Mouse (Mus musculus) olfactory bulb, adult 2 months (tissue): ENCODE results near the gene Pcx. TPM values are rescaled to one million over a fixed set of nuclear protein-coding genes. Genes with fewer than 3 reads are reported as not detected.

Experiments
- H3K27ac ChIP-seq: fragments of 200-500 bp; 2 replicates; pipeline ENCODE4 v1.5.1; 2012; ENCODE audit warnings: low read depth, low read length; ENCODE audit not compliant: insufficient read depth
- H3K4me1 ChIP-seq: fragments of 200-500 bp; 2 replicates; pipeline ENCODE4 v1.6.1; 2012; ENCODE audit warnings: low read length; ENCODE audit not compliant: control insufficient read depth, insufficient read depth
- H3K4me3 ChIP-seq: fragments of 200-500 bp; 2 replicates; pipeline ENCODE4 v1.5.1; 2012; ENCODE audit warnings: mild to moderate bottlenecking, low read depth, low read length, moderate library complexity; ENCODE audit not compliant: insufficient read depth
- CTCF ChIP-seq: fragments of 200-500 bp; IDR thresholded peaks from 2 replicates; pipeline ENCODE4 v1.5.1; 2012; ENCODE audit warnings: low read depth, mild to moderate bottlenecking, low read length, moderate library complexity; ENCODE audit not compliant: insufficient read depth
- POLR2A ChIP-seq: fragments of 200-500 bp; IDR thresholded peaks from 2 replicates; pipeline ENCODE4 v1.6.1; 2012; ENCODE audit warnings: mild to moderate bottlenecking, low read depth, low read length, moderate library complexity; ENCODE audit not compliant: insufficient read depth
- WGBS: fragments of 180-500 bp; shearing (Covaris S2); methylation state at CpG from one replicate; pipeline ENCODE4 v1.1.7; 2018; 5-methylcytosine and 5-hydroxymethylcytosine counted together
- polyA plus RNA-seq: library from polyadenylated mRNA; stranded (reverse); fragments of >200 nt; gene quantifications from 2 replicates; pipeline ENCODE4 v1.2.4, GENCODE M21; 2012; ENCODE audit warnings: low replicate concordance; ENCODE audit not compliant: missing spikeins, insufficient read depth, insufficient read length

Pcx gene
- polyA plus RNA-seq, 1 experiment = not detected

GRCm38 (mm10) chr19:4492526-4493296 is 17.6 kb upstream of the Pcx start:
- H3K4me1 ChIP-seq = peaks cover 14% of the 10 kb centered on the region
- no peak for TF ChIP-seq POLR2A
- no peak for TF ChIP-seq CTCF
- H3K27ac ChIP-seq = no peak overlapping the region
- WGBS = 46% methylated on average over 9 of the region's 9 CpGs
- no peak overlapping the region for H3K4me3 ChIP-seq

- no peak overlapping the region for H3K27ac ChIP-seq
- 81% methylated on average over 7 of the region's 7 CpGs for WGBS
- no peak overlapping the region for H3K4me3 ChIP-seq
- H3K4me1 ChIP-seq = peaks cover 14% of the 10 kb centered on the region
- TF ChIP-seq CTCF = no peak
- TF ChIP-seq POLR2A = no peak
Measured at GRCm38 (mm10) chr19:4494707-4495106, 15.6 kb upstream of the Pcx start.

- 92% methylated on average over 5 of the region's 5 CpGs for WGBS
- Histone ChIP-seq H3K27ac (no peak overlapping the region), H3K4me1 (peaks cover 14% of the 10 kb centered on the region), H3K4me3 (no peak overlapping the region)
- TF ChIP-seq POLR2A (no peak), CTCF (no peak)
Measured at GRCm38 (mm10) chr19:4495814-4496213, 14.5 kb upstream of the Pcx start.

- H3K4me1 ChIP-seq = peaks cover 12% of the 10 kb centered on the region
- no peak overlapping the region for H3K27ac ChIP-seq
- H3K4me3 ChIP-seq = no peak overlapping the region
- TF ChIP-seq POLR2A = no peak
- no peak for TF ChIP-seq CTCF
- WGBS = 94% methylated on average over 3 of the region's 3 CpGs
Measured at GRCm38 (mm10) chr19:4496535-4497262, 13.6 kb upstream of the Pcx start.

GRCm38 (mm10) chr19:4497263-4497973 is 12.9 kb upstream of the Pcx start:
- no peak overlapping the region for H3K4me3 ChIP-seq
- peaks cover 11% of the 10 kb centered on the region for H3K4me1 ChIP-seq
- WGBS = 2% methylated on average over 4 of the region's 4 CpGs
- no peak overlapping the region for H3K27ac ChIP-seq
- TF ChIP-seq POLR2A (no peak), CTCF (peak; percentile 81)

GRCm38 (mm10) chr19:4498062-4498933 is 12.0 kb upstream of the Pcx start, which contains the start of gene 2010003K11Rik:
TSS of gene 2010003K11Rik (minus strand) at chr19:4498583.
- Histone ChIP-seq H3K4me3 (no peak within 1 kb of the TSS), H3K4me1 (peaks cover 5% of the 10 kb centered on the region; the same call in 1 of the 2 replicates), H3K27ac (no peak within 1 kb of the TSS)
- TF ChIP-seq CTCF = no peak
- no peak for TF ChIP-seq POLR2A
- 62% methylated on average over 16 of the region's 16 CpGs for WGBS

GRCm38 (mm10) chr19:4502701-4503100 is 7.6 kb upstream of the Pcx start:
- TF ChIP-seq CTCF (no peak), POLR2A (no peak)
- 88% methylated on average over 2 of the region's 2 CpGs for WGBS
- H3K4me1 ChIP-seq = no peaks in the 10 kb centered on the region
- H3K4me3 ChIP-seq = no peak overlapping the region
- no peak overlapping the region for H3K27ac ChIP-seq

GRCm38 (mm10) chr19:4504830-4505229 is 5.4 kb upstream of the Pcx start:
- no peak overlapping the region for H3K4me3 ChIP-seq
- H3K27ac ChIP-seq = no peak overlapping the region
- no peak for TF ChIP-seq CTCF
- TF ChIP-seq POLR2A = no peak
- WGBS = 94% methylated on average over 1 of the region's 1 CpGs
- H3K4me1 ChIP-seq = 0 out of 2 replicates have a peak, but pooled peaks cover 2% of the 10 kb centered on the region
